Mouse (Mus musculus) heart, embryonic 11.5 days (tissue): ENCODE results near the gene P3h3. TPM values are rescaled to one million over a fixed set of nuclear protein-coding genes. Genes with fewer than 3 reads are reported as not detected.
"Not testable (repeated sequence)": the region's sequence is repeated elsewhere in the genome, so short reads cannot be mapped to it uniquely, and the experiment has no call there.

ENCODE experiments used
- ATAC-seq: fragments of 200-750 bp; cut with Nextera tagmentation; replicated peaks from 2 replicates; pipeline ENCODE4 v1.8.0; 2017; ENCODE audit warnings: moderate library complexity; ENCODE audit not compliant: insufficient number of reproducible peaks, low FRiP score, low TSS enrichment
- H3K27ac ChIP-seq: fragments of 300-500 bp; sonication (generic); 2 replicates; pipeline ENCODE4 v1.5.1; 2014; ENCODE audit warnings: mild to moderate bottlenecking, low read depth, low read length
- H3K27me3 ChIP-seq: fragments of 300-500 bp; sonication (generic); 2 replicates; pipeline ENCODE4 v1.6.1; 2014; ENCODE audit warnings: mild to moderate bottlenecking, low read length, mixed read lengths; ENCODE audit not compliant: control insufficient read depth, insufficient read depth
- H3K36me3 ChIP-seq: fragments of 300-500 bp; sonication (generic); 2 replicates; pipeline ENCODE4 v1.6.1; 2014; ENCODE audit warnings: mild to moderate bottlenecking, low read length, moderate library complexity, mixed read lengths; ENCODE audit not compliant: control insufficient read depth, insufficient read depth
- H3K4me1 ChIP-seq: fragments of 300-500 bp; sonication (generic); 2 replicates; pipeline ENCODE4 v1.6.1; 2014; ENCODE audit warnings: low read length; ENCODE audit not compliant: control insufficient read depth, insufficient read depth
- H3K4me2 ChIP-seq: fragments of 300-500 bp; sonication (generic); 2 replicates; pipeline ENCODE4 v1.6.1; 2014; ENCODE audit warnings: mild to moderate bottlenecking, moderate library complexity
- H3K4me3 ChIP-seq: fragments of 300-500 bp; sonication (generic); 2 replicates; pipeline ENCODE4 v1.5.1; 2014; ENCODE audit warnings: low read depth, low read length
- H3K9ac ChIP-seq: fragments of 300-500 bp; sonication (generic); 2 replicates; pipeline ENCODE4 v1.6.1; 2014; ENCODE audit warnings: mild to moderate bottlenecking, low read depth, low read length, moderate library complexity
- H3K9me3 ChIP-seq: fragments of 300-500 bp; sonication (generic); replicated peaks from 2 replicates; pipeline ENCODE4 v1.6.1; 2016; ENCODE audit warnings: low read length; ENCODE audit not compliant: control insufficient read depth
- WGBS: fragments of 180-500 bp; shearing (Covaris S2); extraction: QIAGEN DNeasy Blood & Tissue Kit; methylation state at CpG from one replicate; pipeline ENCODE4 v1.1.7; 2014; ENCODE audit not compliant: insufficient replicate concordance; 5-methylcytosine and 5-hydroxymethylcytosine counted together
- polyA plus RNA-seq: library from polyadenylated mRNA; unstranded; fragments of >200 nt; fragmentation: Nextera tagmentation; extraction: Ambion mirVana; gene quantifications from 2 replicates; pipeline ENCODE4 v1.2.1, GENCODE M21; 2014

Gene P3h3
- polyA plus RNA-seq, 1 experiment from 2014 or later, result 13.8 TPM

GRCm38 (mm10) chr6:124805341-124806321, 51.9 kb downstream of the P3h3 start:
- peaks cover 6% of the 10 kb centered on the region for H3K36me3 ChIP-seq
- peaks cover 29% of the 10 kb centered on the region for H3K4me1 ChIP-seq
- no peaks in the 10 kb centered on the region for H3K9me3 ChIP-seq
- no peaks in the 10 kb centered on the region for H3K27me3 ChIP-seq
- H3K4me3 ChIP-seq, result peak overlapping the region; percentile 56
- 1% methylated on average over 34 of the region's 34 CpGs for WGBS
- H3K27ac ChIP-seq, result peak overlapping the region; percentile 94
- peak; percentile 78 for ATAC-seq
- peak overlapping the region; percentile 85 for H3K4me2 ChIP-seq
- peak overlapping the region; percentile 74 for H3K9ac ChIP-seq

GRCm38 (mm10) chr6:124804341-124804740, 53.2 kb downstream of the P3h3 start:
- H3K9me3 ChIP-seq, result no peaks in the 10 kb centered on the region
- H3K4me3 ChIP-seq, result no peak overlapping the region
- H3K27ac ChIP-seq, result no peak overlapping the region
- no peak for ATAC-seq
- H3K36me3 ChIP-seq, result no peaks in the 10 kb centered on the region
- 81% methylated on average over 3 of the region's 3 CpGs for WGBS
- H3K4me2 ChIP-seq, result no peak overlapping the region
- peaks cover 20% of the 10 kb centered on the region for H3K4me1 ChIP-seq
- H3K27me3 ChIP-seq, result no peaks in the 10 kb centered on the region
- H3K9ac ChIP-seq, result no peak overlapping the region

GRCm38 (mm10) chr6:124803691-124804090, 53.9 kb downstream of the P3h3 start:
- not testable (repeated sequence) for ATAC-seq, H3K27me3 ChIP-seq, H3K4me2 ChIP-seq, H3K27ac ChIP-seq, H3K36me3 ChIP-seq, H3K9me3 ChIP-seq, H3K4me3 ChIP-seq, H3K9ac ChIP-seq
- peaks cover 20% of the 10 kb centered on the region for H3K4me1 ChIP-seq
- WGBS, result 93% methylated on average over 4 of the region's 4 CpGs

DNA sequence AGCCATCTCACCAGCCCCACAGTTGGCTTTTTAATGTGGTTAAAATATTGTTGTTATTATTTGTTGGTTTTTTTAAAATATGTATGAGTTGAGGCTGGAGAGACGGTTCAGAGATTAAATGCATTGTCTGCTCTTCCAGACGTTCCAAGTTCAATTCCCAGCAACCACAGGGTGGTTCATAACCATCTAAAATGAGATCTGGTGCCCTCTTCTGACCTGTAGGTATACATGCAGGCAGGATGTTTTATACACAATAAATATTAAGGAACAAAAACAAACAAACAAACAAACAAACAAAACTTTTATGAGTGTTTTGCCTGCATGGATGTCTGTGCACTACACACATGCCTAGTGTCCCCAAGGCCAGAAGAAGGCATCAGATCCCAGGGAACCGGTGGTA, 54.5 kb downstream of the P3h3 start:
- no peak overlapping the region for H3K4me3 ChIP-seq
- WGBS, result 68% methylated on average over 3 of the region's 3 CpGs
- H3K9ac ChIP-seq, result no peak overlapping the region
- no peak overlapping the region for H3K4me2 ChIP-seq
- no peaks in the 10 kb centered on the region for H3K27me3 ChIP-seq
- H3K4me1 ChIP-seq, result peaks cover 16% of the 10 kb centered on the region
- no peak for ATAC-seq
- no peaks in the 10 kb centered on the region for H3K36me3 ChIP-seq
- no peaks in the 10 kb centered on the region for H3K9me3 ChIP-seq
- no peak overlapping the region for H3K27ac ChIP-seq

DNA sequence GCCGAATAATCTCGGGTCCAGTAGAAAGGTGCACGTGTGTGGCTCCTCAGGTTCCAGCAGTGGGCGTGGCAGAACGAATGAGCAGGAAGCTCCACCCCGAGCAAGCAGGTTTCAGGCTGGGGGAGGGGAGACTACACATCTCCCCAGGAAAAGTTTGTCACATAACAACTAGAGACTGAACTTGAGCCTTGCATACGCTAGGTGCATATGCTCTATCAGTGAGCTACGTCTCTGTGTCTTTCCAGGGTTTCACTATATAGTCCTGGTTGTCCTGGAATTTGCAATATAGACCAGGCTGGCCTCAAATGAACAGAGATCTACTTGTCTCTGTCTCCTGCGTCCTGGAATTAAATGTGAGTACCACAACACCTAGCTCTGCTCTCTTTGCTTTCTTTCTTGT, 55.2 kb downstream of the P3h3 start:
- Histone ChIP-seq H3K27ac (0 out of 2 replicates have a peak overlapping the region, but pooled peaks have one; percentile 29), H3K4me2 (peak overlapping the region; percentile 54), H3K4me3 (peak overlapping the region; percentile 23; the same call in 1 of the 2 replicates), H3K4me1 (peaks cover 14% of the 10 kb centered on the region; the same call in 1 of the 2 replicates)
- WGBS, result 12% methylated on average over 5 of the region's 9 CpGs
- not testable (repeated sequence) for H3K9me3 ChIP-seq, H3K27me3 ChIP-seq, ATAC-seq, H3K36me3 ChIP-seq, H3K9ac ChIP-seq

DNA sequence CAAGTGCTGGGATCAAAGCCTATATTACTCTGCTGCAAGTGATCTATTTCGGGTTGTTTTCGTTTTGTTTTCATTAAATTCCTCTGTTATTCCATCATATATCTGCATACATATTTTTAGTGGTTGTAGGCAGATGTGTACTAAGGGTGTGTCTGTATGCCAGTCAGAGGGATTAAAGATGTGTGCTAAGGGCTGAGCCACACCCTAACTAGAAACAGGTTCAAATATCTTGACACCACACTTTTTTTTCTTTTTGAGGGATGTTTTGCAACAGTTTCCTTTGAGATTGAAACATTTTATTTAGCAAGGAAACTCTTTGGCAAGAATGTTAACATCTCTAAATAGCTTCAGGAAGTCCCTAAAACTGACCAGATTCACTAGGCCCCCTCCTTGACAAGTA, 61.4 kb downstream of the P3h3 start:
- no peaks in the 10 kb centered on the region for H3K9me3 ChIP-seq

DNA sequence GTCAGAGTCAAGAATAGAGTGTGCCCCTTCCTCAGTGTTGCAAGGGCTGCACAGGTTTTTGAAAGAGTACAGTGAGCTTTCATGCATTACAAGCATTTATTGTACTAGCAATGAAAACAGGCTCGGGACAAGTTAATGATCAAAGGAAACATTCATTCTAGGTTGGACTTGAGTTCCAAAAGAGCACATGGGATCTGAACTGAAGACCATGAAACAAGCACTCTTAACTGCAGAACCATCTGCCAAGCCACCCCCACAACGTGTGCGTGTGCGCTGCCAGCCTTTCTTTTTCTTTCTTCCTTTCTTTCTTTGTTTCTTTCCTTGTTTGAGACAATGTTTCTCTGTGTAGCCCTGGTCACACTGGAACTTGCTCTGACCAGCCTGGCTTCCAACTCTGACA, 61.8 kb downstream of the P3h3 start:
- no peaks in the 10 kb centered on the region for H3K27me3 ChIP-seq
- H3K4me2 ChIP-seq, result no peak overlapping the region
- no peak overlapping the region for H3K9ac ChIP-seq
- no peak overlapping the region for H3K27ac ChIP-seq
- H3K4me3 ChIP-seq, result no peak overlapping the region
- H3K4me1 ChIP-seq, result no peaks in the 10 kb centered on the region
- ATAC-seq, result no peak
- no peaks in the 10 kb centered on the region for H3K36me3 ChIP-seq
- WGBS, result 86% methylated on average over 4 of the region's 4 CpGs
- H3K9me3 ChIP-seq, result no peaks in the 10 kb centered on the region

More for the DNA sequence above, 61.4 kb downstream of the P3h3 start:
- H3K4me3 ChIP-seq, result no peak overlapping the region
- H3K27ac ChIP-seq, result no peak overlapping the region
- H3K4me1 ChIP-seq, result no peaks in the 10 kb centered on the region
- no peaks in the 10 kb centered on the region for H3K27me3 ChIP-seq
- ATAC-seq, result no peak
- H3K9ac ChIP-seq, result no peak overlapping the region
- WGBS, result 80% methylated on average over 2 of the region's 2 CpGs
- H3K36me3 ChIP-seq, result no peaks in the 10 kb centered on the region
- H3K4me2 ChIP-seq, result no peak overlapping the region

DNA sequence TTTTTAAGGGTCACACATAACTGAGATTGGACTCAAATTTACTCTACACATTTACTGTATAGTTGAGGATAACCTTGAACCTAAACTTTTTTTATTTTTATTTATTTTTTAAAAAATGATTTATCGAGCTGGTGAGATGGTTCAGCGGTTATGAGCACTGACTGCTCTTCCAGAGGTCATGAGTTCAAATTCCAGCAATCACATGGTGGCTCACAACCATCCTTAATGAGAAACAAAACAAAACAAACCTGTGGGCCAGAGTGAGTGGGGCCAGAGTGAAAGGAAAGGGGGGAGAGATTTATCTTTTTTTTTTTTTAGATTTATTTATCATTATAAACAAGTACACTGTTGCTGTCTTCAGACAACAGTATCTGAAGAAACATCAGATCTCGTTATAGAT, 65.6 kb downstream of the P3h3 start:
- ATAC-seq, result no peak
- no peaks in the 10 kb centered on the region for H3K4me1 ChIP-seq

More for the DNA sequence above, 65.6 kb downstream of the P3h3 start:
- Histone ChIP-seq H3K9ac (no peak overlapping the region), H3K27me3 (no peaks in the 10 kb centered on the region), H3K9me3 (no peaks in the 10 kb centered on the region), H3K4me3 (no peak overlapping the region), H3K4me2 (no peak overlapping the region), H3K27ac (no peak overlapping the region), H3K36me3 (no peaks in the 10 kb centered on the region)
- 91% methylated on average over 3 of the region's 3 CpGs for WGBS
